Mouse (Mus musculus): ENCODE measurements around the gene Nucks1.

- TF ChIP-seq CTCF (IDR thresholded peaks at IDR 0.05; ENCODE audit: control insufficient read depth, insufficient read depth, insufficient replicate concordance, low read depth, low read length), result no peak
- no peak for TF ChIP-seq POLR2A (IDR thresholded peaks at IDR 0.05; ENCODE audit: control insufficient read depth, low read depth, low read length)
Observed at GRCm38 (mm10) chr1:131980471-131980870, 70.1 kb downstream of the Nucks1 start.

Measured in testis, adult 2 months (tissue).